Mouse (Mus musculus): ENCODE results near the gene Gzmm.
A peak's percentile ranks its signal among the peaks of the same experiment; 100 is the strongest.

Gene Gzmm

DNA sequence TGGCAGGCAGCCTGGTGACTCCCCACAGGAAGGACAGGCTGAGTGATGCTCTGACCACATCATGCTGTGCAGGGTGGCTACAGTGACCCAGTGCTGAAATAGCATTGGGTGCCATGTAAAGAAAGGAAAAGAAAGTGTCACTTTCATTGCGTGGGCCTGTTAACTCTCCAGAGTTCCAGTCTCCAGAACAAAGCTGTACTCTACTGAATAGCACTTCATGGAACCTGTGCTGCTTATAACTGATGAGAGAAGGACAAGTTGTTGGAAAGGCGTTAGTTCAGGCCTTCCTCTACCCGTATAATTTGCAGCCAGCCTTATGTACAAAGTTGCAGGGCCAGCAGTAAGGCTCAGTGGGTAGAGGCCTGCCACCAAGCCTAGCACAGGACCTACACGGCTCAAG, at the start of gene Gzmm:
TSS of gene Gzmm (plus strand) at position 301 of the 400 bp plus-strand sequence.
- no peak for DNase-seq

- no peak for DNase-seq
Measured at GRCm38 (mm10) chr10:79645711-79646110, 43.1 kb upstream of the Gzmm start, which contains the start of gene Odf3l2. Odf3l2 (minus strand) TSS chr10:79645738.

DNA sequence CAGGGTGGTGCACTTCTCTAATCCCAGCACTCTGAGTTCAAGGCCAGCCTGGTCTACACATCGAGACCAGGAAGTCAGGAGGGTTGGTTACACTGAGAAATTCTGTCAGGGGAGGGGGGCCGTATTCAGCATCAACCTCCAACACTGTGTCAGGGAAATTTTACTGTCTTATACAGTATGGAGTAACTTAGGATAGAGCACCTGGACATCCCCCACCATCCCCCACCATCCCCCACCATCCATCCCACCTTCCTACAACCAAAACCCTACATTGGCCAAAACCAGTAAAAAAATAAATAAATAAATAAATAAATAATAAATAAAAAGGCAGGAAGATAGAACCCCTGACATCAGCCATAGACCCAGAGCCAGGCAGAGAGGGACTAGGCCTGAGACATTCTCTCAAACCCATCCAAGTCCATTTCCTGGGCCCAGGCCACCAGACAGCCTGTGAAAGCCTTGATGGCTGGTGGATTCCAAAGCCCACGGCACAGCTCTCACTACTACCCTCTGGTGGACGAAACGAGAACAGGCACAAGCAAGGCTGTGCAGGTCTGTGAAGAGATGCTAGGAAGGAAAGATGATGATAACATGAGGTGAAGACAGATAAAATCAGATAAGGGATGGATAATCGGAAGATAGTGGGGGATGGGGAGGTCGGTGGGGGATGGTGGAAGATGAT, 39.6 kb upstream of the Gzmm start:
- DNase-seq = peak; percentile 80

- no peak for DNase-seq
Measured at GRCm38 (mm10) chr10:79652789-79653188, 36.0 kb upstream of the Gzmm start.

DNA sequence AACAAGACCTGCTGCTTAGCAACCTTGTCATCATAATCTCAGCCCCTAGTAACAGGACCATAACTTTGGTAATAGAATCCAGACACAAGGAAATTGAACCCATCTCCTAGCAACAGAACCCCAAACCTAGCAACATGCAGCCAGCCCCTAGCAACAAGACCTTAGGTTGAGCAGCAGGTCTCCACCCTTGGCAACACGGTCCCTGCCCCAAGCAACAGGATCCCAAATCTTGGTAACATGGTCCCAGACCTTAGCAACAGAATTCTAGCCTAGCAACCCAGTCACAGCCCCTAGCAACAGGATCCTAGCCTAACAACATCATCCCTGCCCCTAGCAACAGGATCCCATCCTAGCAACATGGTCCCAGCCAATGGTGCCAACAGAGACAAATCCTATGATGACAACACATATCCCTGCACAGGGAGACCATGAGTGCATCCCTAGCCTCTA, 33.8 kb upstream of the Gzmm start:
- DNase-seq = peak; percentile 47

DNA sequence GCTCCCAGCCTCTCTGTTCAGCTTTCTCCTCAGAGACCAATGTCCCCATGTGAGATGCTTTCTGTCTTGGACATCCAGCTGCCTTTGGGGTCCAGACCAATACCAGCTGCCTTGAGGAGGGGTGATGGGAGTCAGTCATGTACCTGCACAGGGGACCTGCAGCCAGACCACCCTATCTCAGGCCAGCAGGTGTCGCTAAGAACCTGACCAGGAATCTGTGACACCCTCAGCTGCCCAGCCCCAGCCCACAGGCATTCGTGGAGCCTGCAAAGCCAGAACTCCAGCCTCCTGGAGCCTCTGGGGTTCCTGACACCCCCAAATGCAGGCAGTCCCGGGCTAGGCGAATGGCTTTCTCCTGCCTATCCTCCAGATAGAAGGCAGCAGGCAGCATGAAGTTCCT, 30.0 kb upstream of the Gzmm start:
- DNase-seq = no peak

DNA sequence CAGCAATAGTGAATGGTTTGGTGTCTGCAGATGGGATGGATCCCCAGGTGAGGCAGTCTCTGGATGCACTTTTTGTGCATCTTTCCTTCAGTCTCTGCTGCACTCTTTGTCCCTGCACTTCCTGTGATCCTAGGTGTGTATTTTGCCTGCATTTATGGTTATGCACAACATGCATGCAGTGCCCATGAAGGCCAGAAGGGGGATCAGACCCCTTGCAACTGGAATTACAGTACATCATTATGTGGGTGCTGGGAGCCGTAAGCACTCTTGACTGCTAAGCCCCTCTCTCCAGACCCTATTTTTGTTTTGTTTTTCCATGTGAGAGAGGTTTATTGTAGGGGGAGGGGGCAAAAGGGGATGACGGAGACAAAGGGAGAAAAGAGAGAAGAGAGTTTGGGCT, 28.5 kb upstream of the Gzmm start:
- DNase-seq = no peak

- no peak for DNase-seq
Measured at GRCm38 (mm10) chr10:79661861-79662260, 27.0 kb upstream of the Gzmm start.

DNA sequence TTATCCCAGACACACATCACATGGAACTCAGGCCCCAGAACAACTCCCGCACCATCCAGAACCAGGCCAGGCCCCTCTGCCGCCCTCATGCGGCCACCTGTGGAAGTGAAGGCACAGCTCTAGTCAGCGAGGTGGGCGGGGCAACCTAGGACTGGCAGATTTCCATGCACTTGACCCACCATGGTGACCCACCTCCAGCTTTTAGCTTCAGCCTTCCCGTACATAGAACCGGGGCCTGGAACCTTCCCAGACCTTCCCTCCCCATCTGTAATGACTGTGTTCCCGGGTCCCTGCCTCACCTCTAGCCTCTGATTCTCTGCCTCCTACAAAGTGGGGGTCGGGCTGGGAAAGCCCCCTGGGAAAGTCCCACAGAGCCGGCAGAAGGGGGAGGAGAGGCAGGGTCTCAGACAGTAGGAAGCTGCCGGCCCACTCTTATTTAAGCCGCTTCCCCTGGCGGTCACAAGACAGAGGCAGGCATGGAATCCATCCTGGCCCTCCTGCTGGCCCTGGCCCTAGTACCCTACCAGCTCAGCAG, 24.6 kb upstream of the Gzmm start, which contains the start of gene Madcam1:
TSS of gene Madcam1 (plus strand) at position 429 of the 535 bp plus-strand sequence.
- DNase-seq = peak; percentile 71

DNA sequence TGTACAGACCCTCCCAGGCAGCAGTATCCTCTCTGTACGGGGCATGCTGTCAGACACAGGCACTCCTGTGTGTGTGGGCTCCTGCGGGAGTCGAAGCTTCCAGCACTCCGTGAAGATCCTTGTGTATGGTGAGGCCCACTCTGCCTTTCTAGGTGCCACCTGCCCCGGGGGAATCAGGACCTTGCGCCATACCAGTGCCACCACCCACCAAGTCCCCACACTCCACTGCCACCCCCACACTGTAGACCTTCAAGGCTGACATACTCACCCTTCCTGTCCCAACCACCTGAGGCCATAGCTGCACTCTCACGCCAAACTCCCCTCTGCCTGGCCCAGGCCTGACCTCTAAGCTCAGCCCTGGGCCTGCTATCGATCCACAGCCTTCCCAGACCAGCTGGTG, 23.8 kb upstream of the Gzmm start:
- DNase-seq = no peak

DNA sequence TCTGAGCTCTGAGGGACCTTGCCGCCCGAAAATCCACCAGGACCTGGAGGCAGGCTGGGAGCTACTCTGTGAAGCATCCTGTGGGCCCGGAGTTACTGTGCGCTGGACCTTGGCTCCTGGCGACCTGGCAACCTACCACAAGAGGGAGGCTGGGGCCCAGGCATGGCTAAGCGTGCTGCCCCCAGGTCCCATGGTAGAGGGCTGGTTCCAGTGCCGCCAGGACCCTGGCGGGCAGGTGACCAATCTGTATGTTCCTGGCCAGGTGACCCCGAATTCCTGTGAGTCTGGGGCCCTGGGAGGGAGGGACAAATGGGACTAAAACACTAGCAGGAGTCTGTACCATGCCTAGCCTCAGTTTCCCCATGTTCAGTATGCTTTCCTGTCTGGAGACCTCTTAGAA, 22.3 kb upstream of the Gzmm start:
- DNase-seq = no peak

DNA sequence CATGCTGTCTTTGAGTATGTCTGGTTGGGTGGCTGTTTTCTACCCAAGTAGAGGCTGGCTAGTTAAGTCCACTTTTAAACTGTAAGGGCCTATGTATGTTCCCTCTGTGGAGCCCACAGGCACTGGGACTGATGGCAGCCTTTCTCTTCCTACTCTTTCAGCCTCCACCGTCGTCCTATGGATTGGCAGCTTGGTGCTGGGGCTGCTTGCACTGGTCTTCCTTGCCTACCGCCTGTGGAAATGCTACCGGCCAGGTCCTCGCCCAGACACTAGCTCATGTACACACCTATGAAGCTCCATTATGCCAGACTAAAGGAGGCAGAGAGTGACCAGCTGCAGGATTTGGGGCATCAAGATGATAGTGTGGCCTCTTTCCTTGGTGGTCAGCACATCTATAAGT, 20.7 kb upstream of the Gzmm start:
- DNase-seq = no peak

DNA sequence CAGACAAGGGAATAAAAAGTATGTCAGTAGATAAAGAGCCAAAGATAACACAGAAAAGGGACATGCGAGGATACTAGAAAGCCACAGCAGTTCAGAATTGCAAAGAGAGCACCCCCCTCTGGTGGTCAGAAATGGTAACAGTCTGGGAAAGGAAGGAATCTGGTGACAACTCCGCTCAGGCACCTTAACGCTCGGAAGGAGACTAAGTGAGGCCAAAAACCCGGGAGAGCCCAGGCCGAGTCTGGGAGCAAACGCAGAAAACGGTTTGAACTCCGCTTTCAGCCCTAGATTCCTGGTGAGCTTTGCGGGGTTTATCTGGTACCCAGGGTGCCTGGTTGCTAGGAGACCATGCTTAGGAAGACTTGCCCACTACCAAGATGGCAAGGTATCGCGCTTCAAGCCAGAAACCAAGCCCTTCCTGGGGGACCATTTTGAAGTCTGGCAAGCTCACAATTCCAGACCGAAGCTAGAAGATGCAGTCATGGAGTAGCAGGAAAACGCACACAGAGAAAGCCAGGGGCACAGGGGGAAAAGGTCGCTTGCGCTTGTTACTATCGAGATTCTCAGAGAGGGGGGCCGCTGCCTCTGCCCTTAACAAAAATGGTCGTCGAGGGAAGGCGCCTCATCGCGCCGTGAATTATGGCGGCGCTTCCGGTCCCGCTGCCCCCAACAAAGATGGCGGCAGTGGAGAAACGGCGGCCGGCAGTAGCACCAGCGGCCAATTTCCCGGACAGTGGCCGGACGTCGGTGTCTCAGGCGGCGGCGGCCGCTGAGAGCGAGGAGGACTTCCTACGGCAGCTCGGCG, 19.8 kb upstream of the Gzmm start, which contains the start of gene Tpgs1:
TSS of gene Tpgs1 (plus strand) at position 599 of the 805 bp plus-strand sequence.
- peak; percentile 89 for DNase-seq

- peak; percentile 84 for DNase-seq
Measured at GRCm38 (mm10) chr10:79669576-79670057, 19.2 kb upstream of the Gzmm start.

DNA sequence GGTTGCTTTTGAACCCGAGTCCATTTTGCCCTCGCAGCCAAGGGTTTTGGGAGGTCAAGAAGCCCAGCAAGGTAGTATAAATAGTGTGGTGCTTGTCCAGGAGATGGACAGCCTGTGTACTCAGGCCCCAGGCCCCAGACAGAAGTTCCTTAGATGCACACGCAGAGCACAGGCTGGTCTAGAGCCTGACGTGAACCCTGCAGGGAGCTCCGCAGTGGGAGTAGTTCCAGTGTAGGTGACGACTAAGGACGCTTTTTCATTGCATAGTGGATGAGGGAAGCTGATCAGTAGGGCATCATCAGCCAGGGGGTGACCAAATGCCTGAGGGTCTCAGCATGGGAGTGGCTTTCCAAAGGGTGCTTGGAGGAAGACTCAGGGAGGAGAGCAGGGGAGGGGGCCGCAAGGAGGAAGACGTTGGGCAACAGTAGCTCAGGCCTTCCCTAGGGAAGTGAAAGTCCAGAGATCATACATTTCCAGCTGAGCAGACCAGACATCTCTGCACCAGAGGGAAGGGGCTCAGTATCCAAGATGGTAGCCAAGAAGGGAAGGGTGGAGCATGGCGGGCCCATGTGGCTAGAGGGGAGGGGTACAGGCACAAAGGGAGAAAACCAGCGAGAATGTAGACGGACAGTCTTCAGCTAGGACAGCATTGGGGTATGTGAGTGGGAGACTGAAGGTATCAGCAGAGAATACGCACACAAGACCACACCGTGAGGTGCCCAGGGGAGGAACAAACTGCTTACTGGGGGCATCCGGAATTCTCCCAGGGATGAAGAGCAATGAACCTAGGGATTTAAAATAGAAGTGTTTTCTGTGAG, 18.5 kb upstream of the Gzmm start:
- no peak for DNase-seq

DNA sequence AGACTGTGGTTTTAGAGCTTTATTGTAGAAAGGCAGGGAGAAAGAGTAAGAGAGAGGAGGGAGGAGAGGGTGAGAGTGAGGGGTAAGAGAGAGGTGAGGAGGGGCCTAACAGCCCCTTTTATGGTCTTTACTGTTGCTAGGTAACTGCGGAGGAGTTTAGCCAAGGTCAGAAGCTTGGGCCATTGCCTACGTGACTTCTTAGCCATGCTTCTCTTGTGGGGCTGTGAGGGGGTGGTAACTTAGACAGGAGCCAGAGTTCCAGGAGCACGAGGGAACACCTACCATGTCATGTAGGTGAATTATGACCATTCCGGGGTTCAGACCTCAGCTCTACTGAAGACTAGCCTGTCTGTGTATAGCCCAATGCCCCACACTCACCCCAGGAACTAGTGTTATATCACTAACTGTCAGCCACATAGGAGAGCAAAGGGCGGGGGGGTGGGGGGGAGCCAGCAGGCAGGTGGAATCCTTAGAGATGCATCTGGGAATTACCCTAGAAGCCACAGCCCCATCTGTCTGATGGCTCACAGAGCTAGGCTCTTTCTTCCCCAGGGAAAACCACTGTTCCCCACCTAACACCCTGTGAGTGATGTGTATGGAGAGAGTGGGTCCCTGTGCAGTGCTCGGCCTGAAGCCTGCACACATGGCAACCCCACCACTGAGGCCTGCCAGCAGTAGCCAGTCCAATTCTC, 17.3 kb upstream of the Gzmm start:
- DNase-seq = no peak

- DNase-seq = no peak
Measured at GRCm38 (mm10) chr10:79672088-79672455, 16.7 kb upstream of the Gzmm start.

DNA sequence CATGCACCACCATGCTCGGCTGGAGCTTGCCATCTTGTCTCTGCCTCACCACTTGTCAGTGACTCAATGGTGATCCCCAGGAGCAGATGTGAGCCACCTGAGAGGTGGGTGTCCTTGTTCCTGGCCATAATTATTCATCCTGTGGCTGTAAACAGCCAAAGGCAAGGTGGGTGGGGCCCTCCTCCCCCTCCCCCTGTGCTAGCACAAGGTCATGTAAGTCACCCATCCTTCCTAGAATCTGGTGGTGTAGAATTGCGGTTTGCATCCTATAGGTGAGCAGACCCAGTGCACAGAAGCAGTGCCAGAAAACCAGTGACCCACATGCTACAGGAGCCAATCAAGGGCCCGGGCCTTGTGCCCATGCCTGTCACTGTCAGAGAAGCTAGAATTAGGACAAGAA, 15.8 kb upstream of the Gzmm start:
- DNase-seq = no peak

DNA sequence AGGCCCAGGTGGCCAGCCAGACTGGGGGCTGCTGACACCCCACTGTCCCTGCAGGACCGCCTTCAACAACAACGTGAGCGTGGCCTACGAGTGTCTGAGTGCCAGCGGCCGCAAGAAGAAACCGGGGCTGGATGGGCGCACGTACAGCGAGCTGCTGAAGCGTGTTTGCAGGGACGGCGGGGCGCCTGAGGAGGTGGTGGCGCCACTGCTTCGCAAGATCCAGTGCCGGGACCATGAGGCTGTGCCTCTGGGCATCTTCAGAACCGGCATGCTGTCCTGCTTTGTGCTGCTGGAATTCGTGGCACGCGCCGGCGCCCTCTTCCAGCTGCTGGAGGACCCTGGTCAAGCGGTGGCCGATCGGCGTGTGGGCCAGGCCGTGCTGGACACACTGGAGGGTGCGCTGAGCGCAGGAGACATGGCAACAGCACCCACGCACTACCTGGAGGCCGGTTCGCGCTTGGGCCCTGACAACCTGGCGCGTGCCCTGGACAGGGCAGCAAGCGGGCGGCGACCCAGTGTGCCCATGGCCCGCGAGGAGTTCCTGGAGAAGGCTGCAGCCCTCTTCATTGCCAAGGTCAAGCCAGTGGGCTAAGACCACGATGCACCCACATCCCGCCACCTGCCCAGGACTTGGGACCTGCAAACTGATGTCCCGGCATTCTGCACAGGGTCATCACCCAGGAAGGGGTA, 13.3 kb upstream of the Gzmm start:
- DNase-seq = no peak

- no peak for DNase-seq
Measured at GRCm38 (mm10) chr10:79680606-79681495, 8.0 kb upstream of the Gzmm start.
